Mouse (Mus musculus) brown adipose tissue, adult 24 weeks (tissue): ENCODE results near the gene Med27. TPM values are rescaled to one million over a fixed set of nuclear protein-coding genes. Genes with fewer than 3 reads are reported as not detected.

Experiments
- H3K27ac ChIP-seq: fragments of 200-500 bp; replicated peaks from 2 replicates; pipeline ENCODE4 v1.5.1; 2012; ENCODE audit warnings: low read depth, mild to moderate bottlenecking, low read length
- H3K4me1 ChIP-seq: fragments of 200-500 bp; 2 replicates; pipeline ENCODE4 v1.6.1; 2012; ENCODE audit warnings: low read length, mixed read lengths; ENCODE audit not compliant: control insufficient read depth, insufficient read depth, insufficient read length
- H3K4me3 ChIP-seq: fragments of 200-500 bp; 2 replicates; pipeline ENCODE4 v1.5.1; 2012; ENCODE audit warnings: low read depth, mild to moderate bottlenecking, low read length, moderate library complexity; ENCODE audit not compliant: insufficient read depth
- polyA plus RNA-seq: library from polyadenylated mRNA; stranded (reverse); fragments of >200 nt; gene quantifications from 2 replicates; pipeline ENCODE4 v1.2.4, GENCODE M21; 2012; ENCODE audit not compliant: missing spikeins, insufficient read depth, insufficient read length

The Med27 gene
- polyA plus RNA-seq, 1 experiment, result 8.2 TPM

DNA sequence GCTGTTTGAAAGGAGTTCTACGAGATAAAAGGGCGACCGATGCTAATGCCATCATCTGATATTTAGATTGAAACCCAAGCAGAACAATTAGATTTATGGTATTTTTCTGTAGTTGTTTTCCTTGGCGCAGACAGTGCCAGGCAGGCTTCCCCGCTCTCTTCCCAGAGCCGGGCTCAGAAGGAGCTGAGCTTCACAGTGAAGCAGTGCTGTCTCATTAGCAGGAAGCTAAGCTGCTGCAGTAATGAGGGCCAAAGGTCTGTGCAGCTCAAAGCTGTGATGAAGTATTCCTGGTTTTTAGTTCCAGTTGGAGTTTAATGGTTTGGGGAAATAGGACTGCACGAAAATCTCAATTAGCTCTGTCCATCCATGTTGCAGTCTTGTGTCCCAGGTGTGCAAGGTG is 61.1 kb downstream of the Med27 start:
- no peak overlapping the region for H3K4me3 ChIP-seq
- no peak overlapping the region for H3K27ac ChIP-seq
- peaks cover 14% of the 10 kb centered on the region for H3K4me1 ChIP-seq

DNA sequence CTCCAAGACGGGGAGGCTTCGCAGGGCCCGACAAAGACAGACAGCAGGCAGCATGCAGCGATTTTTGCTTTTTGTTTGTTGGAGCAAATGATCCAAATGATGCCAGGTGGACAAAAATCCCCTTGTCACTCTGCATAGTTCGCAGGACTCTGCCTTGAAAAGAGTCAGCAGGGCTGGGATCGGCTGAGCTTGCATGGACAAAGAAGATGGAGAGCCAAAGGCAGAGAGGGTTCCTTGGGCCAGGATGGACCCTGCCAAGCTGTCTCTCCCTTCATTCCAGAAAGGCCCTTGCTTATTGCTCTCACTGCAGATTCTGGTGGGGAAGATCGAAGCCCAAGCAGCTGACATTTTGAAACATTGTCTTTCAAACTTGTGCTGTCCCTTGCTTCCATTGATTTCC is 64.3 kb downstream of the Med27 start:
- Histone ChIP-seq H3K4me3 (no peak overlapping the region), H3K27ac (no peak overlapping the region), H3K4me1 (peaks cover 12% of the 10 kb centered on the region; the same call in 1 of the 2 replicates)

DNA sequence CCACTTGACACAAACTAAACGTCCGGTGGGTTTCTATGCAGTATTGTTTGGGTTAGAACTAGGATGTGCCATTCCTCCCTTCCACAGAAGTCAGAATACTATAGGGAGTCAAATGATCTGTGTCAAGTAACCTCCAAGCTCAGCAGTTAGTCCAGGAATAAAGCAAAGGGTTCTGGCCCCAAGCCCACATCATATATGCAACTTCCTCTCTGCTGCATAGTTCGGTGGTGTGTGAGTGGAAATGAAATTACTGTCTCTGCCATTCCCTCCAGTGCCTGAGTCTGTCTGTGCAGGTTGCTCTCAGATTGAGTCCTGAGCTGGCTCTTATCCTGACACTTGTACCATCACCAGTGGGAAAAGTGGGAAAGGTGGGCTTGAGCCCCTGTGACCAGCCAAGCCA is 65.8 kb downstream of the Med27 start:
- peaks cover 9% of the 10 kb centered on the region; the same call in 1 of the 2 replicates for H3K4me1 ChIP-seq
- no peak overlapping the region for H3K27ac ChIP-seq
- H3K4me3 ChIP-seq, result no peak overlapping the region

DNA sequence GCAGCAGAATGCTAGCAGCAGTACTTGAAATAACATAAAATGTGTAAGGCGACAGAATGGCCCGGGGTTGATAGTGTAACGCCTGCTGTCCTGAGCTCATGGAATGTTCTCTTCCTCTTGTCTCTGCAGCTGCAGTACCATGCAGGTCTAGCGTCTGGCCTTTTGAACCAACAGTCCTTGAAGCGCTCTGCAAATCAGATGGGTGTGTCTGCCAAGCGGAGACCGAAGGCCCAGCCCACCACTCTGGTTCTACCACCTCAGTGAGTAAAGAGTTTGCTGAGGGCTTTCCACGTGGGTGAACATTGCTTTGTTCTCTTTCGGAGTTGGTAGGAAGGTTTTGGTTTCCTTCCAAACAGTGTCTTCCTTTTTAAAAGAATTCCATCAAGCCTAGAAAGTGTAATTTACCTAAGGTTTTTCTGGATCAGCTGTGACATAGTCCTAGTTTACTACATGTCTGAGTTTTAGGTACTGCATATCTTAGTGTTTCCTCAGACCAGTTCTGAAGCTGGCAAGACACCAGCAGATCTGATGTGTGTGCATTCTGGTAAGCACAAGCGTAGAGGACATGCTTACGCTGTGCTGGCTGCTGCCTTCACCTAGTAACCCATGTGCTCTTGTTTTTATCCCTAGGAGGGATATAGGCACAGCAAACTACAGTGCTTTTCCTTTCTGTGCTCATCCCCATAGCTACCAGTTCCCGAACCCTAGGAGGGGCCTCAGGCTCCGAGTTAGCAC is 66.8 kb downstream of the Med27 start:
- H3K4me3 ChIP-seq, result no peak overlapping the region
- H3K27ac ChIP-seq, result no peak overlapping the region
- H3K4me1 ChIP-seq, result peaks cover 3% of the 10 kb centered on the region; the same call in 1 of the 2 replicates

GRCm38 (mm10) chr2:29414852-29415473 is 68.3 kb downstream of the Med27 start:
- H3K27ac ChIP-seq, result no peak overlapping the region
- H3K4me1 ChIP-seq, result peaks cover 3% of the 10 kb centered on the region; the same call in 1 of the 2 replicates
- H3K4me3 ChIP-seq, result no peak overlapping the region

GRCm38 (mm10) chr2:29418498-29418897 is 71.9 kb downstream of the Med27 start:
- Histone ChIP-seq H3K4me3 (no peak overlapping the region), H3K27ac (no peak overlapping the region), H3K4me1 (peaks cover 3% of the 10 kb centered on the region; the same call in 1 of the 2 replicates)

DNA sequence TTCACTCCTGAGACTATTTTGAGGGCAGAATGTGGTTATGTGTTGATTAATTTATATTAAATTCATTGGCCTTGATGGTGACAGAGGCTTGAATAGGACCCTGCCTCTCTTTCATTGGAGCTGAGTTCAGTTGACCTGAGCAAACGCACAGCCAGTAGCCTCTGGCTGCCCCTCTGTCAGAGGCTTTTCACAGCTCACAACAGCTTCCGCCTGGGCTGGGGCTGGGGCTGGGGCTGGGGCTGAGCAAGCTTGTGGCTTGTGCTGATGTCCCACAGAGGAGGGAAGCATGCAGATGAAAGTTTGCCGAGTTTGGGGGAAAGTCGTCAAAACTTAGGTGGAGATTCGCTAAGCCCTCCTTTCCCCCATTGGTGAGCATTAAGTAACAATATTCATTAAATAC is 72.8 kb downstream of the Med27 start:
- peaks cover 3% of the 10 kb centered on the region; the same call in 1 of the 2 replicates for H3K4me1 ChIP-seq
- H3K27ac ChIP-seq, result no peak overlapping the region
- H3K4me3 ChIP-seq, result no peak overlapping the region

DNA sequence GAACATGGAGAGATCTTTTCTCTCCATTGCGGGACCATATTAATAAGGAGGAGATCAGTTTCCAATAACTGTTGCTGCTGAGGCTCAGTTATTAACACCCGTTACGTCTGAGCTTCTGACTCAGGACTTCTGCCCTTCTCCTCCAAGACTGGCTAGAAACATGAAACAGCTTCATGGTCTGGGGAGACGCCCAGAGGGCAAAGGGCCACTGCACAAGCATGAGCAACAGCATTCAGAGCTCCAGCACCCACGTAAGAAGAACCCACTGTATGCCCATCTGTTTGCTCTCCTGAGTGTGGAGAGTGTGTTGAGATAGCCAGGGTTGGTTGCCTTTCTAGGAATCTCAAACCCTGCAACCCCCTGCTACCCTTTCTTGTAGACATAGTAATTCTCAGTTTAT is 73.3 kb downstream of the Med27 start:
- no peak overlapping the region for H3K27ac ChIP-seq

DNA sequence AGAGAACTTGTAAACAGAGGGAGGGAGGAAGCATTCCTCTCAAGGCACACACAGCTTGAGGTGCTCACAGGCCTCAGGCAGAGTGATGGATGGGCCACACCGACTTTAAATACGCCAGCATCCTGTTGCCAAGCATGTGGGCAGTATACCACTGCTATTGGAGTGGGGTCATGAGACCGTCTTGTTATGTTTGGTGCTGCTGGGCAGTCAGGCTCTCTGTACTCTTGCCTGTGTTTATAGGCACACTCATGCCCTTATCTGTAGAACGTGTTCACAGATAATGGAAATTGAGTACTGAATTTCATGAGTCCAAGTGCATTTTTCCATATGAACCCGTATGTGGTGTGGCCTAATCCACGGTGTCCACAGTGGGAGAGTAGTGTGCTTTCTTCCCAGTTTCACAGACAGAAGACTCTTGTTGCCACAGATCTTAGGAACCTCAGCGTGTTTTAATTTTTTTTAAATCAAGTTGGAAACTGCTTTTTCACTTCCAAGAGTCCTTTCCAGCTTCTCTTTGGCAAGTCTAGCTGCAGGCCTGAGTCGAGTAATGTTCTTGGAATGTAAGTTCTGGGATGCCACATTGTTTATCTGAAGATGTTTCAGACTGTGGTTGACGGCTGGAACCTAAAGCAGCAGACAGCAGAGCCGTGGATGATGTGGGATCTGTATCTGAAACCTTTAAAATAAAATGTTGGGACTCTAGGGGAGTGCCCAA is 75.7 kb downstream of the Med27 start:
- peaks cover 11% of the 10 kb centered on the region for H3K4me1 ChIP-seq
- H3K4me3 ChIP-seq, result no peak overlapping the region
- H3K27ac ChIP-seq, result no peak overlapping the region

More for the DNA sequence above, 73.3 kb downstream of the Med27 start:
- no peak overlapping the region for H3K4me3 ChIP-seq
- peaks cover under 1% of the 10 kb centered on the region; the same call in 1 of the 2 replicates for H3K4me1 ChIP-seq

- H3K4me1 ChIP-seq, result peaks cover 11% of the 10 kb centered on the region
- H3K4me3 ChIP-seq, result no peak overlapping the region
- H3K27ac ChIP-seq, result no peak overlapping the region
These were observed 76.4 kb downstream of the Med27 start for GRCm38 (mm10) chr2:29423059-29423458.

DNA sequence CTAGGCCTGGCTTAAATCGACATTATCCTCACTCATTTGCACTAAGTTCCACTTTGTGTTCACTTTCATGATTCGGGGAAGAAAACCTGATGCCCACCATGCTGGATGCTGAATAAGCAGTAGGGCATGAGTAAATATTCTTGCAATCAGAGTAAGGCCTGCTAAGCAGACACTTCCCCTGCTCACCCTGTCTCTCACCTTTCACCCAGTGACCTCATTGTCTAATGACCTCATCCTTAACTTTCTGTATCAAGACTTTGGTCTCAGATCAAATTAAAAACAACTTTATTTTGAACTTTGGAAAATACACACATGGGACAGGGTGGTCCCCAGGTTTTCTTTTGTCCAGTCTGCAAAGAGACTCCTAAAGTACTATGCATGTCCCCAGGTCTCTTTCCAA is 78.8 kb downstream of the Med27 start:
- peaks cover 11% of the 10 kb centered on the region for H3K4me1 ChIP-seq
- no peak overlapping the region for H3K4me3 ChIP-seq
- peak overlapping the region; percentile 45 for H3K27ac ChIP-seq

DNA sequence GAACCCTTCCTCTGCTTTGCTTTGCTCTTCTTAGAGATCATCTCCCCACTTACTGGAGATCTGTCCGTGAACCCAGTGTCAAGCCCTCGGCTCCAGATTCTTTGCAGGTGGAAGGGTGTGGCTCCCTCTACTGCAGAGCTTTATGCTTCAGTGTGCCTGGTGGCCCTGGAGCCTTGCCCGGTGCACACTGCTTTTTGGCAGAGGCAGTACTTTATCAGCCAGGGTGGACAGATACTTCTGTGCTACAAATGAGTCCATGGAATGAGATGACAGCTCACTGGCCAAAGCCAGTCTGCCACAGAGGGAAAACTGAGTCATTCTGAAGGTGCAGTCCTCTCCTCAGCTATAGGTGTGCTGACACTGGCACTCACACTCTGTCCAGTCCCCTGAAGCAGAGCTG is 80.1 kb downstream of the Med27 start:
- H3K4me3 ChIP-seq, result no peak overlapping the region
- no peak overlapping the region for H3K27ac ChIP-seq
- H3K4me1 ChIP-seq, result peaks cover 11% of the 10 kb centered on the region

DNA sequence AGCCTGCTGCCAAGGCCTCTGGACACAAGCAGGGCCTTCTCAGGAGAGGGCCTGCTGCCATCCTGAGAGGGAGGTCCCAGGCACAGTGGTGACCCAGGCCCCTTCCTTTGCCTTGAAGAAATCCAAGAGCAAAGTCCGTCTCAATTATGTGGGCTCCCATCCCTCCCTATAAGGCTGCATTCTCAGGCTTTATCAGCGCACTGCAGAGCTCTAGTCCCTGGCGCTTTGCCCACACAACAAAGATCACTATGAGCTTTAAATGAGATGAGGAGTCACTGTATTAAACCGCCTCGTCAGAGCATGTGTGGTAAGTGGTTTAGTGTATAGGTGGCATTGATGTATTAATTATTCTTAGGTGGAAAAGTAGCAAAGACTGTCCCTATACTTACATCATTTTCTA is 85.9 kb downstream of the Med27 start:
- no peak overlapping the region for H3K4me3 ChIP-seq
- no peaks in the 10 kb centered on the region for H3K4me1 ChIP-seq
- no peak overlapping the region for H3K27ac ChIP-seq

- H3K4me1 ChIP-seq, result peaks cover 9% of the 10 kb centered on the region
- H3K4me3 ChIP-seq, result no peak overlapping the region
These were observed 89.8 kb downstream of the Med27 start for GRCm38 (mm10) chr2:29436376-29436775.

DNA sequence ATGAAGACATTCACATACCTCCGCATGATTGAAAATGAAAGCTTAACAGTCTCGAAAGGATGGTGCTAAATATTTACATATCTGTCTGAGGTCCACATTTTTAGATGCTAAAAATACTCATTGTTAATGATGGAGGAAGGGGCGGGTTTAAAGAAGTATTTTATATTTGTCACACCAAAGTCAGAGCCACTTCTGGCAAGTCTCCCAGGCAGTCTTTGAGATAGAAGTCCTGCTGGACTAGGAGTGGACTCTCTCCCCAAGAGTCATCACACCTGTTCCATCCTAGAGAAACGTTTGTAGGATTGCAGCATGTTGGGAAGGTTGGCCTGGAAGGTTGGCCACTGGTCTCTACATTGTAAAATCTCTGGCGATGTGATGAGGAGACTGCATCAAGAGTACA is 90.5 kb downstream of the Med27 start:
- H3K4me3 ChIP-seq, result no peak overlapping the region
- no peak overlapping the region for H3K27ac ChIP-seq
- H3K4me1 ChIP-seq, result peaks cover 9% of the 10 kb centered on the region

More at GRCm38 (mm10) chr2:29436376-29436775, 89.8 kb downstream of the Med27 start:
- no peak overlapping the region for H3K27ac ChIP-seq
